Comparison of ENCODE assay signal across 8 mouse cellular contexts in genomic region chr6:125425205-125426090, GRCm38 (mm10). TPM values are rescaled to one million over a fixed set of nuclear protein-coding genes. Genes with fewer than 3 reads are reported as not detected.
A peak's percentile ranks its signal among the peaks of the same experiment; 100 is the strongest.
DNase-seq lines count a peak whose midpoint lies in the region; ATAC-seq and TF ChIP-seq lines count a peak whose summit lies in the region.
"Had no signal": no experiment of that assay in that cellular context is flagged by ENCODE, and none has a peak within 500 bp of the region (broad histone marks: within the 10 kb centered on the region; RNA-seq: fewer than 3 reads in every experiment).

No protein-coding gene starts in this region.

- no peak for ATAC-seq in liver, embryonic 12.5 days
- no peak for ATAC-seq in forebrain, embryonic 15.5 days (replicated peaks)

- peaks cover 11% of the 10 kb centered on the region for H3K4me1 ChIP-seq in spleen, adult 2 months (ENCODE audit: control insufficient read depth, insufficient read depth, insufficient read length)
- H3K4me1 ChIP-seq in liver, embryonic 12.5 days = peaks cover 37% of the 10 kb centered on the region
- H3K4me1 ChIP-seq in forebrain, embryonic 15.5 days = peaks cover 10% of the 10 kb centered on the region
- H3K4me1 ChIP-seq in cerebellum, adult 2 months (ENCODE audit: control insufficient read depth, insufficient read depth, low read length) = no peaks in the 10 kb centered on the region

- WGBS in spleen, adult 2 months = 22% methylated on average over 15 of the region's 15 CpGs
- WGBS in liver, embryonic 12.5 days (ENCODE audit: insufficient replicate concordance) = 36% methylated on average over 15 of the region's 15 CpGs
- 63% methylated on average over 15 of the region's 15 CpGs for WGBS in forebrain, embryonic 15.5 days
- 77% methylated on average over 15 of the region's 15 CpGs for whole genome bisulfite sequencing in cerebellum, adult 2 months

- H3K9ac ChIP-seq in liver, embryonic 12.5 days = no peak overlapping the region
- H3K9ac ChIP-seq in forebrain, embryonic 15.5 days (replicated peaks) = no peak overlapping the region

- no peaks in the 10 kb centered on the region for H3K9me3 ChIP-seq in liver, embryonic 12.5 days (replicated peaks)
- H3K9me3 ChIP-seq in forebrain, embryonic 15.5 days = no peaks in the 10 kb centered on the region
- H3K9me3 ChIP-seq: neural tube, embryonic 15.5 days had no signal

- H3K4me2 ChIP-seq in liver, embryonic 12.5 days = peak overlapping the region; percentile 27
- no peak overlapping the region for H3K4me2 ChIP-seq in forebrain, embryonic 15.5 days (replicated peaks)

- H3K27me3 ChIP-seq in spleen, adult 2 months (ENCODE audit: control insufficient read depth, insufficient read depth, low read length) = no peaks in the 10 kb centered on the region; the same call in 1 of the 2 replicates
- 0 out of 2 replicates have a peak, but pooled peaks cover 5% of the 10 kb centered on the region for H3K27me3 ChIP-seq in liver, embryonic 12.5 days (replicated peaks)
- H3K27me3 ChIP-seq in forebrain, embryonic 15.5 days = no peaks in the 10 kb centered on the region
- H3K27me3 ChIP-seq in cerebellum, adult 2 months (ENCODE audit: control insufficient read depth, insufficient read depth, low read length) = peaks cover 2% of the 10 kb centered on the region; the same call in 1 of the 2 replicates
- H3K27me3 ChIP-seq: neural tube, embryonic 15.5 days had no signal

- no peak for DNase-seq in spleen, adult 2 months (ENCODE audit: low read depth in 1 of 2, low spot score in 2 of 2)
- DNase-seq in spleen, postnatal 36 days (ENCODE audit: low spot score in 2 of 2) = no peak
- DNase-seq in ZHBTc4 (ENCODE audit: low read depth, low spot score) = peak; percentile 74
- DNase-seq in right cerebral cortex, postnatal 4 days = no peak
- DNase-seq in cerebellum, adult 2 months = no peak

- H3K36me3 ChIP-seq in spleen, adult 2 months (ENCODE audit: control insufficient read depth, insufficient read depth, low read length) = no peaks in the 10 kb centered on the region
- H3K36me3 ChIP-seq in liver, embryonic 12.5 days = no peaks in the 10 kb centered on the region
- no peaks in the 10 kb centered on the region for H3K36me3 ChIP-seq in forebrain, embryonic 15.5 days
- H3K36me3 ChIP-seq: neural tube, embryonic 15.5 days had no signal

- TF ChIP-seq POLR2A in spleen, adult 2 months (IDR thresholded peaks at IDR 0.05; ENCODE audit: low read depth, low read length) = no peak
- TF ChIP-seq POLR2A in cerebellum, adult 2 months (IDR thresholded peaks at IDR 0.05; ENCODE audit: borderline replicate concordance, insufficient read depth, low read length) = no peak

- peak overlapping the region; percentile 14; the same call in 1 of the 2 replicates for H3K27ac ChIP-seq in spleen, adult 2 months (ENCODE audit: insufficient read depth, low read length)
- H3K27ac ChIP-seq in liver, embryonic 12.5 days = no peak overlapping the region
- no peak overlapping the region for H3K27ac ChIP-seq in forebrain, embryonic 15.5 days (replicated peaks)
- no peak overlapping the region for H3K27ac ChIP-seq in cerebellum, adult 2 months (ENCODE audit: insufficient read depth, low read length)

- TF ChIP-seq CTCF in spleen, adult 2 months (IDR thresholded peaks at IDR 0.05; ENCODE audit: extremely low read depth, insufficient read depth, insufficient read length, insufficient replicate concordance) = no peak
- no peak for TF ChIP-seq CTCF in cerebellum, adult 2 months (IDR thresholded peaks at IDR 0.05; ENCODE audit: borderline replicate concordance, insufficient read depth, low read depth, low read length)

- H3K4me3 ChIP-seq in spleen, adult 2 months (ENCODE audit: extremely low read depth, insufficient read depth, insufficient read length) = no peak overlapping the region; the same call in 1 of the 2 replicates
- no peak overlapping the region for H3K4me3 ChIP-seq in liver, embryonic 12.5 days
- H3K4me3 ChIP-seq in forebrain, embryonic 15.5 days = no peak overlapping the region
- no peak overlapping the region for H3K4me3 ChIP-seq in cerebellum, adult 2 months (replicated peaks; ENCODE audit: insufficient read depth, low read depth, low read length)

RNA-seq across cellular contexts. Expression of gene Plekhg6, which starts 44.9 kb away (rescaled TPM):
- polyA plus RNA-seq in spleen, adult 2 months (2012; rRNA removed) = not detected in 2 replicates
- polyA plus RNA-seq in liver, embryonic 12.5 days (2016; fragmentation: Nextera tagmentation; extraction: Ambion mirVana) = 0.37 and 0.39 TPM in 2 replicates
- 0.06 and 0.10 TPM in 2 replicates for polyA plus RNA-seq in forebrain, embryonic 15.5 days (2015; fragmentation: Nextera tagmentation; extraction: Ambion mirVana)
- polyA plus RNA-seq in cerebellum, adult 2 months (2012; rRNA removed) = 0.06 and 0.10 TPM in 2 replicates
